Mouse (Mus musculus) monocyte, adult 5-6 weeks (primary cell): ENCODE results near the gene Gfra4. TPM values are rescaled to one million over a fixed set of nuclear protein-coding genes. Genes with fewer than 3 reads are reported as not detected.

ENCODE experiments used
- ATAC-seq: fragments of 153-309, 156-312 bp; replicated peaks from 2 replicates; pipeline ENCODE4 v1.8.0; 2017; ENCODE audit warnings: mild to moderate bottlenecking; ENCODE audit not compliant: low TSS enrichment, insufficient number of reproducible peaks, severe bottlenecking, poor library complexity, low FRiP score
- total RNA-seq: library from RNA; stranded (forward); fragments of 200-1000, 200-491, 200-594 nt; gene quantifications from 3 replicates; pipeline ENCODE4 v1.2.3, GENCODE M21; 2017

The Gfra4 gene
- total RNA-seq, 1 experiment from 2014 or later = not detected

DNA sequence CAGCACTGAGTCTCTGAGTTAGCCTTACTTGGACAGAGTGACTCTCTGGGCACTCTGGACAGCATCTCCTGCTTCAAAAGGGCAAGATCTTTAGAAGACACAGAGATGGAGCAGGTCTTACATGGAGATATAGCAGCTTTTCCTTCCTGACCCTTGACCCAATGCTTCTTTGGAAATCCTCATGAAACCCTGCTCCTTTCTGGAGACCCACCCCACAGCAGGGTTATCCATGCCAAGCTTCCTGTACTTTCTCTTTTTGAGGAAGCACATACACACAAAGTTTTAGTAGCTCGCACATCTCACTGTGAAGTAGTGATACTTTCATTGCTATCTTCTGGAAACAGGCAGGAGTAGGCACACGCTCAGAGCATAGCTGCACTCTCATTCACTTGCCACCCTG, 17.7 kb downstream of the Gfra4 start:
- ATAC-seq = no peak

DNA sequence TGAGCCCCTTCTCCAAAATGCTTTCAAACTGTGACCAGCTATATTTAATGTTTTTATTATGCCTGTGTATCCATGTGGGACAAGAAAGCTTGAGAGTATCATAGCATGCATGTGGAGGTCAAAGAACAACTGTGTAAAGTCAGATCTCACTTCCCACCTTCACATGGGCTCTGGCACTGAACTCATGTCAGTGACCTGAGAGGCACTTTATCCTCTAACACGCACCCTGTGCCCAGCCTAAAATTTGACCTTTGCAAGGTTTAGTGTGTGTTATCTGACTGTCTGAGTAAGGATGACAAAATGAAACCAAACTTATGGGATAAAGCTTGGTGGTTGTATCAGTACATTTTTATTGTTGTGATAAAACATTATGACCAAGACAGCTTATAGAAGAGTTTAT, 32.3 kb downstream of the Gfra4 start:
- ATAC-seq = no peak

- no peak for ATAC-seq
Observed at GRCm38 (mm10) chr2:131009123-131009522, 33.8 kb downstream of the Gfra4 start.

DNA sequence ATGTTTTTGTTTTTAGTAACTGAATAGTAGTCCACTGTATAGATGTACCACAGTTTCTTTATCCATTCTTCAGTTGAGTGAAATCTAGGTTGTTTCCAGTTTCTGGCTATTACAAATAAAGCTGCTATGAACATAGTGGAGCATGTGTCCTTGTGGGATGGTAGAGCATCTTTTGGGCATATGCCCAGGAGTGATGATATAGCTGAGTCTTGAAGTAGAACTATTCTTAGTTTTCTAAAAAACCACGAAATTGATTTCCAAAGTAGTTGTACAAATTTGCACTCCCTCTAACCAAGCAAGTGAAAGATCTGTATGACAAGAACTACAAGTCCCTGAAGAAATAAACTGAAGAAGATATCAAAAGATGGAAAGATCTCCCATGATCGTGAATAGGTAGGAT, 50.1 kb downstream of the Gfra4 start:
- ATAC-seq = no peak

Other genes starting within 250 kb of the Gfra4 start
- gene 4930402H24Rik, start 136.7 kb downstream of the Gfra4 start, total RNA-seq = 9.0 to 34.0 TPM (median 14.8 TPM) in 3 replicates
- 7.9 to 15.1 TPM (median 13.4 TPM) in 3 replicates for gene Atrn, start 136.6 kb downstream of the Gfra4 start, total RNA-seq
- gene Adam33, start 20.7 kb upstream of the Gfra4 start, total RNA-seq = not detected in 3 replicates
- gene Siglec1, start 43.7 kb upstream of the Gfra4 start, total RNA-seq = 0.68 to 0.75 TPM in 2 of 3 replicates, not detected in the other
- gene Hspa12b, start 84.2 kb upstream of the Gfra4 start, total RNA-seq = not detected in 3 replicates
- not detected in 3 replicates for gene Gm11037, start 90.4 kb upstream of the Gfra4 start, total RNA-seq
- 4.0 to 11.8 TPM (median 5.2 TPM) in 3 replicates for gene 1700037H04Rik, start 117.0 kb upstream of the Gfra4 start, total RNA-seq
- gene Cenpb, start 137.0 kb upstream of the Gfra4 start, total RNA-seq = 12.5 to 17.0 TPM (median 14.0 TPM) in 3 replicates
- 7.7 to 39.4 TPM (median 11.3 TPM) in 3 replicates for gene Cdc25b, start 143.9 kb upstream of the Gfra4 start, total RNA-seq
- gene Spef1, start 144.2 kb upstream of the Gfra4 start, total RNA-seq = 0.38 to 1.6 TPM in 2 of 3 replicates, not detected in the other
- gene Ap5s1, start 164.0 kb upstream of the Gfra4 start, total RNA-seq = 3.0 to 15.2 TPM (median 13.2 TPM) in 3 replicates
- gene Mavs, start 191.0 kb upstream of the Gfra4 start, total RNA-seq = 8.0 to 16.9 TPM (median 9.0 TPM) in 3 replicates
- gene Pank2, start 219.4 kb upstream of the Gfra4 start, total RNA-seq = 38.1 to 53.4 TPM (median 45.9 TPM) in 3 replicates